Mouse (Mus musculus): ENCODE measurements around the gene Gm7544. TPM values are rescaled to one million over a fixed set of nuclear protein-coding genes. Genes with fewer than 3 reads are reported as not detected.
"Not testable (repeated sequence)": the region's sequence is repeated elsewhere in the genome, so short reads cannot be mapped to it uniquely, and the experiment has no call there.

Gene Gm7544
- total RNA-seq, 1 experiment from 2014 or later = not detected

- DNase-seq = not testable (repeated sequence)
Measured at GRCm38 (mm10) chr1:82913434-82913833, 42.4 kb downstream of the Gm7544 start.

GRCm38 (mm10) chr1:82913025-82913424 is 42.8 kb downstream of the Gm7544 start, which contains the start of gene A030005L19Rik:
Gene A030005L19Rik, plus strand, starts transcription at chr1:82913325.
- no peak for DNase-seq

GRCm38 (mm10) chr1:82905886-82906285 is 49.9 kb downstream of the Gm7544 start:
- DNase-seq = no peak

Other genes starting within 250 kb of the Gm7544 start
- gene Mff, start 231.1 kb downstream of the Gm7544 start, total RNA-seq (2021) = 125 and 146 TPM in 2 replicates
- not detected in 2 replicates for gene Tm4sf20, start 187.6 kb downstream of the Gm7544 start, total RNA-seq (2021)
- gene Gm47791, start 184.8 kb downstream of the Gm7544 start, total RNA-seq (2021) = not detected in 2 replicates
- 56.4 and 58.6 TPM in 2 replicates for gene Agfg1, start 116.5 kb downstream of the Gm7544 start, total RNA-seq (2021)
- gene A030005L19Rik, start 42.7 kb downstream of the Gm7544 start, total RNA-seq (2021) = 0.39 TPM in 1 of 2 replicates, not detected in the other
- not detected in 2 replicates for gene A030014E15Rik, start 31.1 kb downstream of the Gm7544 start, total RNA-seq (2021)
- gene Gm6217, start 24.6 kb downstream of the Gm7544 start, total RNA-seq (2021) = not detected in 2 replicates
- gene A030003K21Rik, start 12.6 kb downstream of the Gm7544 start, total RNA-seq (2021) = not detected in 2 replicates
- not detected in 2 replicates for gene Gm47955, start 4.3 kb upstream of the Gm7544 start, total RNA-seq (2021)
- gene Gm47959, start 44.5 kb upstream of the Gm7544 start, total RNA-seq (2021) = not detected in 2 replicates
- 0.52 TPM in 1 of 2 replicates, not detected in the other for gene Slc19a3, start 82.4 kb upstream of the Gm7544 start, total RNA-seq (2021)
- not detected in 2 replicates for gene Krtap28-10, start 86.5 kb upstream of the Gm7544 start, total RNA-seq (2021)
- not detected in 2 replicates for gene Gm47969, start 88.9 kb upstream of the Gm7544 start, total RNA-seq (2021)
- gene A030005K14Rik, start 103.4 kb upstream of the Gm7544 start, total RNA-seq (2021) = not detected in 2 replicates
- not detected in 2 replicates for gene Krtap28-13, start 104.9 kb upstream of the Gm7544 start, total RNA-seq (2021)
- not detected in 2 replicates for gene Ccl20, start 160.8 kb upstream of the Gm7544 start, total RNA-seq (2021)
- gene Daw1, start 203.7 kb upstream of the Gm7544 start, total RNA-seq (2021) = not detected in 2 replicates

All from adrenal gland, postnatal 25 days (tissue).